Mouse (Mus musculus): Measurements from ENCODE around the gene Capza1.
"Not testable (repeated sequence)": the region's sequence is repeated elsewhere in the genome, so short reads cannot be mapped to it uniquely, and the experiment has no call there.

The Capza1 gene

GRCm38 (mm10) chr3:104817481-104817990 lies 46.8 kb downstream of the Capza1 start:
- peak; percentile 48 for DNase-seq (ENCODE audit: low spot score)

GRCm38 (mm10) chr3:104816130-104816529 lies 48.2 kb downstream of the Capza1 start:
- no peak for DNase-seq (ENCODE audit: low spot score)

GRCm38 (mm10) chr3:104815346-104815745 lies 49.0 kb downstream of the Capza1 start:
- DNase-seq (ENCODE audit: low spot score), result no peak

- no peak for DNase-seq (ENCODE audit: low spot score)
These were observed 49.6 kb downstream of the Capza1 start for GRCm38 (mm10) chr3:104814746-104815145.

DNA sequence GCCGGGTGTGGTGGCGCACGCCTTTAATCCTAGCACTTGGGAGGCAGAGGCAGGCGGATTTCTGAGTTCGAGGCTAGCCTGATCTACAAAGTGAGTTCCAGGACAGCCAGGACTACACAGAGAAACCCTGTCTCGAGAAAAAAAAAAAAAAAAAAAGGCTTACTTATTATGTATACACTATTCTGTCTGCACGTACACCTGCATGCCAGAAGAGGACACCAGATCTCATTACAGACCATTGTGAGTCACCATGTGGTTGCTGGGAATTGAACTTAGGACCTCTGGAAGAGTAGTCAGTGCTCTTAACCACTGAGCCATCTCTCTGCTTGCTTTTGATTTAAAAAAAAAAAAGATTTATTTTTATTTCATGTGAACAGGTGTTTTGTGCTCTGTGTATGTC lies 51.1 kb downstream of the Capza1 start:
- DNase-seq (ENCODE audit: low spot score), result not testable (repeated sequence)

GRCm38 (mm10) chr3:104812254-104812653 lies 52.1 kb downstream of the Capza1 start:
- no peak for DNase-seq (ENCODE audit: low spot score)

- no peak for DNase-seq (ENCODE audit: low spot score)
These were observed 52.6 kb downstream of the Capza1 start for GRCm38 (mm10) chr3:104811752-104812151.

DNA sequence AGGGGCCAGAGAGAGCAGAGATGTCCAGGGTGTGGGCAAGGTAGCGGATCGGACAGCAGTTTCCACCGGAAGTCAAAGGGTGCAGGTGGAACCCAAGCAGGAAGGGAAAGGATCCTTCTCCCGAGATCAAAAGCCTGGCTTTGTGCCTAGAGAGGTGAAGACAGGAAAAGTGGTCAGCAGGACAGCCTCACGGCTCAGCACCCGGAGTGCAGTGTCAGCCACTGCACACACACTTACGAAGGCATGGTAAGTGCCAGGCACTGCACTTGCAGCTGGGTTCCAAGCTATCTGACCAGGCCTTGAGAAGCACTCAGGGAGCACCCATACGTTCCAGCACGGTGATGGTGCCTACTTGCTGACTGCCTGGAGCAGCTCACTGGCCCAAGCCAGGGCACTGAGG lies 58.8 kb downstream of the Capza1 start:
- DNase-seq (ENCODE audit: low spot score), result no peak

- no peak for DNase-seq (ENCODE audit: low spot score)
These were observed 60.0 kb downstream of the Capza1 start for GRCm38 (mm10) chr3:104804312-104804711.

DNA sequence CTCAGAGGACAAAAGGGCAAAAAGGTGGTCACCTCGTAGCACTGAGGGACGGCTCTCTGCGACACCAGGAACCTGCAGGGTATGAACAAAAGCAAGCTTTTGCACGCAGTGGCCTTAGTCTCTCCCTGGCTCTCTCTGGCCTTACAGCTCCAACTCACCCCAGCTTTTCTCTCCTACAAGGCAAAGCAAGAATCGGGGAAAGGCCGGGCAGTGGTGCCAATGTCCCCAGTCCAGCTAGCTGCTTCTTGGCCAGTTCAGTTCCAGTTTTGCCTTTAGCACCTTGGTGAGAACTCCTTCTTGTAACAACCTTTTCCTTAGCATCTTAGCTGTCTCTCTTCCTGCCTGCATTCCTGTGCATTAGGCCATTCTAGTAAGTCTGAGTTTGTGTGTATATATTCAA lies 62.8 kb downstream of the Capza1 start:
- no peak for DNase-seq (ENCODE audit: low spot score)

DNA sequence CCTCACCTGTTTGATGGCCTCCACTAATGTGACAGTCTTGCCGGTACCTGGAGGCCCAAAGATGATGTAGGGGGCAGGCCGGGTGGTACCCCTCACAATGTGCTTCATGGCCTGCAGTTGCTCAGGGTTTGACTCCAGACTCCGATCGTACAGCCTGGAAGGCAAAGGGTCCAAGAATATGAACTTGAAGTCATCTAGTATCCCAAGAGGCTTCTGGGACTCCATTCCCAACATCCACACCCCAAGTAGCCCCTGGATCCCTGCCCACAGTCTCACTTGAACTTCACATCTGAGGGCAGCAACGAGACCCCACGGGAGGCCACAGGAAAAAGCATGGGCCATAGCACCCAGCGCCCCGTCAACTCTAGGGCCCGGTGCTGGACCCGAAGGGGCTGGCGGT lies 63.6 kb downstream of the Capza1 start:
- no peak for DNase-seq (ENCODE audit: low spot score)

DNA sequence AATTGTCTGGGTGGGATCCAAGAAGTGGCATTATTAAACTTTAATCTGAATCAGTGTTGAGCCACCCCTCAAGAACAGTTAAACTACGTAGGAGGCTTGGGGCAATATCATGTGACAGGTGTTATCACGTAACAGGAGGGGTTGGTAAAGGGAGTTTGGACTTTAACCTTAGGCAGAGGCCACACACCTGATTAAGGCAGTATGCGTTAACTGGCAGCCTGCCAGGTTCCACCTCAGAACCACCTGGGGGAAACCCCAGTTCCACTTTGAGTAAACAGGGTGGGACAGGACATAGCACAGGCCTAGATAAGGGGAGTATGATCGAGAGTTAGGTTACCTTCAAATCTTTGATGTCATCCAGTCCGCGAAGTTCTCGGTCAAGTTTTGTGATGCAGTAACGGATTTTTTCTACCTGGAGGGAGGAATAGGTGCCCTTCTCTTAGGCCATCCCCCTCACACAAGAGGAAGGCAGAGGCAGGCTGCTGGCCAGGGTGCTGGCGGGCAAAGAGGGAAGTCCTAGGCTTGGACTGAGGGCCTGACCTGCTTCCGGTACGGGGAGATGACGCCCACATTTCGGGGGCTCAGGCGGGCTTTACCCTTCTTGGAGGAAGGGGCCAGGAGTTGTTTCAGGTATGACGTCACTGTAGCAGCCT lies 67.7 kb downstream of the Capza1 start:
- DNase-seq (ENCODE audit: low spot score), result no peak

GRCm38 (mm10) chr3:104795661-104796340 lies 68.5 kb downstream of the Capza1 start:
- no peak for DNase-seq (ENCODE audit: low spot score)

DNA sequence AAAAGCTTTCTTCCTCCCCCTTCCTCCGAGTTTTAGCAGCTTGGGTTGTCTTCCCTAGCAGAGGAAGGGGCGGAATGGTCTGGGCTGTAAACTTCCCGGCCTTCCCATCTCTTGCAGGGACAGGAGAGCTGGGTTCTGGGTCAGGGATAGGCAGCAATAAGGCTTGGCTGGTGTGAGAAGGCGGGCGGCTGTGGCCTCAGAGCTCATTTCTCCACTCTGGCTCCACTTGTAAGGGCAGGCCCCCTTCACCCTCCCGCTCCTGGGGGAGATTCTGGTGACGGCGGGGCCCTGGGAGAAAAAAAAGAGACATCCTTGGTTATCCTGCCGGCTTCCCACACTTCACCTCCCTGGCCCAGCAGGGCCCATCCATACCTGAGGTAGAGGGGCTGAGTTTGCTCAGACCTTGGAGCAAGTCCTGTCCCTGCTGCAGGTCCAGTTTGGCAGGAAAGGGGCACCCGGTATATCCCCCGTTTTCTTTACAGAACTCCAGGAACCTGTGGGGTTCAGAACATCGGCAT lies 69.3 kb downstream of the Capza1 start:
- no peak for DNase-seq (ENCODE audit: low spot score)

- DNase-seq (ENCODE audit: low spot score), result peak; percentile 89
These were observed 70.2 kb downstream of the Capza1 start for GRCm38 (mm10) chr3:104793871-104794828.

GRCm38 (mm10) chr3:104792360-104793270 lies 71.7 kb downstream of the Capza1 start:
- no peak for DNase-seq (ENCODE audit: low spot score)

GRCm38 (mm10) chr3:104791671-104792070 lies 72.6 kb downstream of the Capza1 start:
- DNase-seq (ENCODE audit: low spot score), result no peak

DNA sequence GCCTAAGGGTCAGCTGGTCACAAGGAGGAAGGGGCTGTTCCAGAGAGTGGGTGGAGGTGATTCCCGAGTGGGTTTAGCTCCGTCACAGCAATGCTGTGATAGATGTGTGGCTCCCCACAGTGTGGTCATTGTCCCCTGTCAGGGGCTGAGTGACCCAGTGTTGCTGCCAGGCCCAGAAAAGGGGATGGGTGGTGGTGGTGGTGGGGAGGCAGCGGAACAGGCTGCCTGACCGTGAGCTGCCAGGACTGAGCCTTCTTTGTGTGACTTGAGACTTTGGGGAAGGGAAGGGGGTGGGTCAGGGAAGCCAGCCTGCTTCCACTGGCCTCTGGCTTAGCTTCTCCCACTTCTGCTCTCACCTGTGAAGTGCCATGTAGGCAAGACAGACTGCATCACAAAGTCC lies 73.3 kb downstream of the Capza1 start:
- no peak for DNase-seq (ENCODE audit: low spot score)

- peak; percentile 48 for DNase-seq (ENCODE audit: low spot score)
These were observed 73.8 kb downstream of the Capza1 start for GRCm38 (mm10) chr3:104790401-104790937.

- peak; percentile 37 for DNase-seq (ENCODE audit: low spot score)
These were observed 74.5 kb downstream of the Capza1 start for GRCm38 (mm10) chr3:104789822-104790221.

DNA sequence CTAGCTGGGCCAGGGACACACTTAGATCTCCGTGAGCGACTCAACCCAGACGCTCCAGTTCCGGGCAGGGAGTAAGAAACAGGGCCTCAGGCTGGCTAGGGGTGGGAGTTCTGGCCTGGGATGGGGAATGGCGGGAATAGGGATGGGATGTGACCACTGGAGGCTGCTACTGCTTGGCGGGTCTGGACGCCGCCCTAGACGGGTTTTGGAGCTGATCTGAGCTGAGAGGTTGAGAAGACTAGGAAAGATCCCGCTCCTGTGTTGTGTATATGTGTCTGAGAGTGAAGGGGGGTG lies 75.0 kb downstream of the Capza1 start:
- no peak for DNase-seq (ENCODE audit: low spot score)

Measured in layer of hippocampus, adult 11-12 months (tissue).